Mouse (Mus musculus) midbrain, embryonic 13.5 days (tissue): ENCODE data around the gene Elavl2. TPM values are rescaled to one million over a fixed set of nuclear protein-coding genes. Genes with fewer than 3 reads are reported as not detected.

ENCODE experiments used
- ATAC-seq: fragments of 200-750 bp; cut with Nextera tagmentation; 2 replicates; pipeline ENCODE4 v1.8.0; 2017; ENCODE audit warnings: mild to moderate bottlenecking, moderate TSS enrichment, moderate library complexity
- H3K27ac ChIP-seq: fragments of 300-500 bp; sonication (generic); 2 replicates; pipeline ENCODE4 v1.5.1; 2015; ENCODE audit warnings: inconsistent platforms, mild to moderate bottlenecking, moderate library complexity
- H3K27me3 ChIP-seq: fragments of 300-500 bp; sonication (generic); 2 replicates; pipeline ENCODE4 v1.6.1; 2015; ENCODE audit warnings: mild to moderate bottlenecking, inconsistent platforms
- H3K36me3 ChIP-seq: fragments of 300-500 bp; sonication (generic); 2 replicates; pipeline ENCODE4 v1.6.1; 2015; ENCODE audit warnings: mild to moderate bottlenecking, inconsistent platforms
- H3K4me1 ChIP-seq: fragments of 300-500 bp; sonication (generic); replicated peaks from 2 replicates; pipeline ENCODE4 v1.6.1; 2015; ENCODE audit warnings: inconsistent platforms
- H3K4me2 ChIP-seq: fragments of 300-500 bp; sonication (generic); replicated peaks from 2 replicates; pipeline ENCODE4 v1.6.1; 2015; ENCODE audit warnings: moderate library complexity, mild to moderate bottlenecking, inconsistent platforms
- H3K4me3 ChIP-seq: fragments of 300-500 bp; sonication (generic); replicated peaks from 2 replicates; pipeline ENCODE4 v1.5.1; 2015; ENCODE audit warnings: mild to moderate bottlenecking, inconsistent platforms
- H3K9ac ChIP-seq: fragments of 300-500 bp; sonication (generic); replicated peaks from 2 replicates; pipeline ENCODE4 v1.6.1; 2015; ENCODE audit warnings: mild to moderate bottlenecking, inconsistent platforms
- H3K9me3 ChIP-seq: fragments of 300-500 bp; sonication (generic); 2 replicates; pipeline ENCODE4 v1.6.1; 2016; ENCODE audit warnings: mild to moderate bottlenecking, inconsistent platforms
- WGBS: fragments of 180-500 bp; shearing (Covaris S2); methylation state at CpG from one replicate; pipeline ENCODE4 v1.1.7; 2015; 5-methylcytosine and 5-hydroxymethylcytosine counted together
- polyA plus RNA-seq: library from polyadenylated mRNA; unstranded; fragments of >200 nt; fragmentation: Nextera tagmentation; extraction: Ambion mirVana; gene quantifications from 2 replicates; pipeline ENCODE4 v1.2.1, GENCODE M21; 2015

Elavl2 gene
- polyA plus RNA-seq, 1 experiment from 2014 or later: 128 TPM

- Histone ChIP-seq H3K9me3 (no peaks in the 10 kb centered on the region), H3K4me1 (peaks cover 42% of the 10 kb centered on the region), H3K36me3 (no peaks in the 10 kb centered on the region), H3K27me3 (no peaks in the 10 kb centered on the region), H3K27ac (peak overlapping the region; percentile 97), H3K4me2 (peak overlapping the region; percentile 95), H3K4me3 (peak overlapping the region; percentile 63), H3K9ac (peak overlapping the region; percentile 91)
- 0% methylated on average over 7 of the region's 7 CpGs for WGBS
- ATAC-seq: no peak
These were observed 25.3 kb downstream of the Elavl2 start for GRCm38 (mm10) chr4:91375372-91375687.

GRCm38 (mm10) chr4:91374571-91375371, 25.8 kb downstream of the Elavl2 start:
- WGBS: under 1% methylated on average over 46 of the region's 46 CpGs

GRCm38 (mm10) chr4:91372844-91373243, 27.7 kb downstream of the Elavl2 start:
- no peak for ATAC-seq
- Histone ChIP-seq H3K4me3 (peak overlapping the region; percentile 63), H3K4me1 (peaks cover 52% of the 10 kb centered on the region), H3K9ac (peak overlapping the region; percentile 91), H3K4me2 (peak overlapping the region; percentile 95), H3K27ac (peak overlapping the region; percentile 82), H3K36me3 (no peaks in the 10 kb centered on the region), H3K9me3 (no peaks in the 10 kb centered on the region), H3K27me3 (no peaks in the 10 kb centered on the region)
- 3% methylated on average over 13 of the region's 13 CpGs for WGBS

More at GRCm38 (mm10) chr4:91374571-91375371, 25.8 kb downstream of the Elavl2 start:
- Histone ChIP-seq H3K36me3 (no peaks in the 10 kb centered on the region), H3K9ac (peak overlapping the region; percentile 91), H3K4me2 (peak overlapping the region; percentile 95), H3K27me3 (no peaks in the 10 kb centered on the region), H3K4me1 (peaks cover 43% of the 10 kb centered on the region), H3K27ac (peak overlapping the region; percentile 97), H3K4me3 (peak overlapping the region; percentile 63), H3K9me3 (no peaks in the 10 kb centered on the region)
- ATAC-seq: peak; percentile 26

- no peaks in the 10 kb centered on the region for H3K9me3 ChIP-seq
- H3K9ac ChIP-seq: peak overlapping the region; percentile 91
- peak; percentile 68 for ATAC-seq
- H3K27me3 ChIP-seq: no peaks in the 10 kb centered on the region
- H3K36me3 ChIP-seq: no peaks in the 10 kb centered on the region
- H3K4me2 ChIP-seq: peak overlapping the region; percentile 95
- 0% methylated on average over 40 of the region's 44 CpGs for WGBS
- H3K4me3 ChIP-seq: peak overlapping the region; percentile 63
- peak overlapping the region; percentile 82 for H3K27ac ChIP-seq
- peaks cover 47% of the 10 kb centered on the region for H3K4me1 ChIP-seq
These were observed 28.8 kb downstream of the Elavl2 start for GRCm38 (mm10) chr4:91371819-91372215.

GRCm38 (mm10) chr4:91371131-91371818, 29.3 kb downstream of the Elavl2 start:
- Histone ChIP-seq H3K27me3 (no peaks in the 10 kb centered on the region), H3K4me2 (peak overlapping the region; percentile 95), H3K27ac (peak overlapping the region; percentile 82), H3K9ac (peak overlapping the region; percentile 91), H3K4me1 (peaks cover 50% of the 10 kb centered on the region), H3K4me3 (peak overlapping the region; percentile 63), H3K36me3 (no peaks in the 10 kb centered on the region), H3K9me3 (no peaks in the 10 kb centered on the region)
- WGBS: under 1% methylated on average over 82 of the region's 82 CpGs
- peak; percentile 63 for ATAC-seq

- 0 out of 2 replicates have a peak, but pooled peaks have one; percentile 32 for ATAC-seq
- Histone ChIP-seq H3K4me2 (no peak overlapping the region), H3K9me3 (no peaks in the 10 kb centered on the region)
These were observed 35.3 kb downstream of the Elavl2 start for GRCm38 (mm10) chr4:91365276-91365675.

GRCm38 (mm10) chr4:91363963-91364362, 36.6 kb downstream of the Elavl2 start:
- WGBS: 49% methylated on average over 4 of the region's 4 CpGs
- no peaks in the 10 kb centered on the region for H3K9me3 ChIP-seq
- no peak overlapping the region for H3K4me2 ChIP-seq
- no peaks in the 10 kb centered on the region for H3K27me3 ChIP-seq
- ATAC-seq: no peak
- no peak overlapping the region for H3K27ac ChIP-seq
- peaks cover 16% of the 10 kb centered on the region for H3K36me3 ChIP-seq
- peaks cover 49% of the 10 kb centered on the region for H3K4me1 ChIP-seq
- no peak overlapping the region for H3K9ac ChIP-seq
- H3K4me3 ChIP-seq: no peak overlapping the region

More at GRCm38 (mm10) chr4:91365276-91365675, 35.3 kb downstream of the Elavl2 start:
- Histone ChIP-seq H3K27me3 (no peaks in the 10 kb centered on the region), H3K4me1 (peaks cover 57% of the 10 kb centered on the region), H3K36me3 (peaks cover 16% of the 10 kb centered on the region), H3K4me3 (no peak overlapping the region), H3K9ac (no peak overlapping the region), H3K27ac (no peak overlapping the region)
- 78% methylated on average over 12 of the region's 12 CpGs for WGBS

GRCm38 (mm10) chr4:91362520-91362919, 38.1 kb downstream of the Elavl2 start:
- peaks cover 56% of the 10 kb centered on the region for H3K4me1 ChIP-seq
- no peak overlapping the region for H3K4me2 ChIP-seq
- H3K9me3 ChIP-seq: no peaks in the 10 kb centered on the region
- peaks cover 16% of the 10 kb centered on the region for H3K36me3 ChIP-seq
- ATAC-seq: peak; percentile 57
- no peak overlapping the region for H3K4me3 ChIP-seq
- H3K27me3 ChIP-seq: no peaks in the 10 kb centered on the region
- H3K27ac ChIP-seq: no peak overlapping the region
- 31% methylated on average over 5 of the region's 5 CpGs for WGBS
- H3K9ac ChIP-seq: no peak overlapping the region

- WGBS: 75% methylated on average over 9 of the region's 9 CpGs
- ATAC-seq: peak; percentile 56; the same call in 1 of the 2 replicates
These were observed 47.4 kb downstream of the Elavl2 start for GRCm38 (mm10) chr4:91353138-91353537.

GRCm38 (mm10) chr4:91349579-91349978, 51.0 kb downstream of the Elavl2 start:
- ATAC-seq: no peak
- peaks cover 4% of the 10 kb centered on the region; the same call in 1 of the 2 replicates for H3K36me3 ChIP-seq
- peaks cover 36% of the 10 kb centered on the region for H3K4me1 ChIP-seq
- H3K9ac ChIP-seq: no peak overlapping the region
- H3K4me3 ChIP-seq: no peak overlapping the region
- H3K9me3 ChIP-seq: no peaks in the 10 kb centered on the region
- 89% methylated on average over 5 of the region's 5 CpGs for WGBS
- H3K4me2 ChIP-seq: no peak overlapping the region
- H3K27me3 ChIP-seq: no peaks in the 10 kb centered on the region
- no peak overlapping the region for H3K27ac ChIP-seq

More at GRCm38 (mm10) chr4:91353138-91353537, 47.4 kb downstream of the Elavl2 start:
- no peaks in the 10 kb centered on the region for H3K27me3 ChIP-seq
- no peaks in the 10 kb centered on the region for H3K9me3 ChIP-seq
- H3K4me1 ChIP-seq: peaks cover 33% of the 10 kb centered on the region
- peaks cover 4% of the 10 kb centered on the region; the same call in 1 of the 2 replicates for H3K36me3 ChIP-seq
- no peak overlapping the region for H3K27ac ChIP-seq
- H3K9ac ChIP-seq: no peak overlapping the region
- no peak overlapping the region for H3K4me2 ChIP-seq
- H3K4me3 ChIP-seq: no peak overlapping the region

GRCm38 (mm10) chr4:91334177-91334576, 66.4 kb downstream of the Elavl2 start:
- Histone ChIP-seq H3K4me1 (peaks cover 16% of the 10 kb centered on the region), H3K36me3 (no peaks in the 10 kb centered on the region), H3K4me3 (no peak overlapping the region), H3K4me2 (no peak overlapping the region), H3K27ac (no peak overlapping the region), H3K9ac (no peak overlapping the region), H3K9me3 (no peaks in the 10 kb centered on the region), H3K27me3 (no peaks in the 10 kb centered on the region)
- WGBS: 93% methylated on average over 4 of the region's 4 CpGs
- ATAC-seq: no peak

- no peak overlapping the region for H3K9ac ChIP-seq
- H3K27me3 ChIP-seq: no peaks in the 10 kb centered on the region
- no peak for ATAC-seq
- no peak overlapping the region for H3K4me2 ChIP-seq
- H3K4me3 ChIP-seq: no peak overlapping the region
- WGBS: 94% methylated on average over 1 of the region's 1 CpGs
- H3K9me3 ChIP-seq: no peaks in the 10 kb centered on the region
- peaks cover 6% of the 10 kb centered on the region; the same call in 1 of the 2 replicates for H3K4me1 ChIP-seq
- H3K36me3 ChIP-seq: peaks cover 19% of the 10 kb centered on the region
- H3K27ac ChIP-seq: no peak overlapping the region
These were observed 89.8 kb downstream of the Elavl2 start for GRCm38 (mm10) chr4:91310801-91311200.
